Mouse (Mus musculus) spleen, adult 2 months (tissue): ENCODE measurements around the gene H2-T3.

Experiments used
- CTCF ChIP-seq: fragments of 200-500 bp; IDR thresholded peaks from 2 replicates; pipeline ENCODE4 v1.5.1; 2011; ENCODE audit warnings: mild to moderate bottlenecking, inconsistent platforms; ENCODE audit not compliant: insufficient read depth, insufficient read length, insufficient replicate concordance; ENCODE audit errors: extremely low read depth
- POLR2A ChIP-seq: fragments of 200-500 bp; IDR thresholded peaks from 2 replicates; pipeline ENCODE4 v1.6.1; 2011; ENCODE audit warnings: low read depth, low read length, inconsistent platforms

- TF ChIP-seq CTCF, result no peak
- TF ChIP-seq POLR2A, result no peak
Measured at GRCm38 (mm10) chr17:36161129-36162051, 28.7 kb downstream of the H2-T3 start.
